Mouse (Mus musculus) heart, adult 2 months (tissue): Measurements from ENCODE around the gene Tgm5. TPM values are rescaled to one million over a fixed set of nuclear protein-coding genes. Genes with fewer than 3 reads are reported as not detected.
"Not testable (repeated sequence)": the region's sequence is repeated elsewhere in the genome, so short reads cannot be mapped to it uniquely, and the experiment has no call there.

ENCODE experiments used
- DNase-seq, 2 experiments: peaks; one replicate each; pipeline ENCODE4 v3.0.0; 2021
- H3K27ac ChIP-seq: fragments of 200-600 bp; 2 replicates; pipeline ENCODE4 v1.8.1; 2022
- H3K27me3 ChIP-seq: fragments of 200-500 bp; 2 replicates; pipeline ENCODE4 v1.6.1; 2012; ENCODE audit warnings: mild to moderate bottlenecking, low read length, inconsistent platforms, mixed read lengths; ENCODE audit not compliant: control insufficient read depth, insufficient read depth
- H3K36me3 ChIP-seq: fragments of 200-500 bp; 2 replicates; pipeline ENCODE4 v1.6.1; 2012; ENCODE audit warnings: low read length, inconsistent platforms; ENCODE audit not compliant: control insufficient read depth, insufficient read depth
- H3K4me1 ChIP-seq: fragments of 200-500 bp; 2 replicates; pipeline ENCODE4 v1.6.1; 2011; ENCODE audit warnings: low read length; ENCODE audit not compliant: control insufficient read depth, insufficient read depth
- H3K4me3 ChIP-seq: fragments of 200-600 bp; 2 replicates; pipeline ENCODE4 v1.8.1; 2022
- H3K79me2 ChIP-seq: fragments of 200-500 bp; replicated peaks from 2 replicates; pipeline ENCODE4 v1.6.1; 2012; ENCODE audit warnings: mild to moderate bottlenecking, inconsistent platforms, low read length, moderate library complexity, mixed read lengths; ENCODE audit not compliant: control insufficient read depth, insufficient read depth
- H3K9ac ChIP-seq: fragments of 200-500 bp; 2 replicates; pipeline ENCODE4 v1.6.1; 2012; ENCODE audit warnings: low read depth, mild to moderate bottlenecking, control low read depth, inconsistent platforms, low read length, mixed read lengths
- CTCF ChIP-seq: fragments of 200-600 bp; IDR thresholded peaks from 2 replicates; pipeline ENCODE4 v1.8.1; 2022; ENCODE audit warnings: antibody characterized with exemption, mild to moderate bottlenecking, moderate library complexity
- EP300 ChIP-seq: fragments of 200-500 bp; IDR thresholded peaks from 2 replicates; pipeline ENCODE4 v1.6.1; 2011; ENCODE audit warnings: low read depth, low read length, control low read depth; ENCODE audit not compliant: insufficient read depth
- POLR2A ChIP-seq: fragments of 200-500 bp; IDR thresholded peaks from 2 replicates; pipeline ENCODE4 v1.6.1; 2011; ENCODE audit warnings: mild to moderate bottlenecking, low read depth, low read length, control low read depth; ENCODE audit not compliant: insufficient read depth
- WGBS: fragments of 180-500 bp; shearing (Covaris S2); methylation state at CpG from one replicate; pipeline ENCODE4 v1.1.7; 2018; 5-methylcytosine and 5-hydroxymethylcytosine counted together
- intact Hi-C: fragments of 180-260 bp; cut with DNase I; formaldehyde crosslinking; loops from one replicate; pipeline ENCODE4 v1.15.1; 2025
- polyA plus RNA-seq: library from polyadenylated mRNA; depleted of rRNA; stranded (reverse); fragments of >200 nt; gene quantifications from 2 replicates; pipeline ENCODE4 v1.2.3, GENCODE M21; 2012; rRNA removed
- total RNA-seq, 2 experiments: library from RNA; stranded (reverse); gene quantifications; 2 replicates each; pipeline ENCODE4 v1.2.3; 2021

Tgm5 gene
- total and polyA plus RNA-seq, 3 experiments: 0.04 TPM; not detected in 2

DNA sequence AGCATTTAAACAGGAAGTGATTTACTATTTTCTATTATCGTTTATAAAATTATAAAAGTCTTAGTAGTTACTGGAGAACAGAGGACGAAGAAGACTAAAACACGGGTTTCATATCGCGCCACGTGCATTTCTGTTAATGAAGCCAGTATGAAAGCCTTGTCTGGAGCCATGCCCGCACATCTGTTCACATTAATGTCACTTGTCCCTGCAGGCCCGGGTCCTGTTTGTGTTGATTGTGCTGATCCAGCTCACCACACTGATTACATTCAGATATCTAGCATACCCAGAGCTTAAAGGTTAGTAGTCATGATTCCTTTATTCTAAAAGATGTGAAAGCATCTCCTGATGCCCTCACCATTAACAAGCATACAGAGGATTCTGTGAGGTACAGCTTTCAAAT, 86.8 kb downstream of the Tgm5 start:
- H3K27me3 ChIP-seq: no peaks in the 10 kb centered on the region
- H3K9ac ChIP-seq: no peak overlapping the region
- H3K4me1 ChIP-seq: no peaks in the 10 kb centered on the region
- 77% methylated on average over 8 of the region's 8 CpGs for WGBS
- H3K36me3 ChIP-seq: no peaks in the 10 kb centered on the region; the same call in 1 of the 2 replicates
- no peak for TF ChIP-seq CTCF
- TF ChIP-seq EP300: no peak
- no peak for TF ChIP-seq POLR2A
- no peak overlapping the region for H3K4me3 ChIP-seq
- H3K79me2 ChIP-seq: no peaks in the 10 kb centered on the region
- intact Hi-C loops: no loop called here
- no peak overlapping the region for H3K27ac ChIP-seq
- no peak for DNase-seq

DNA sequence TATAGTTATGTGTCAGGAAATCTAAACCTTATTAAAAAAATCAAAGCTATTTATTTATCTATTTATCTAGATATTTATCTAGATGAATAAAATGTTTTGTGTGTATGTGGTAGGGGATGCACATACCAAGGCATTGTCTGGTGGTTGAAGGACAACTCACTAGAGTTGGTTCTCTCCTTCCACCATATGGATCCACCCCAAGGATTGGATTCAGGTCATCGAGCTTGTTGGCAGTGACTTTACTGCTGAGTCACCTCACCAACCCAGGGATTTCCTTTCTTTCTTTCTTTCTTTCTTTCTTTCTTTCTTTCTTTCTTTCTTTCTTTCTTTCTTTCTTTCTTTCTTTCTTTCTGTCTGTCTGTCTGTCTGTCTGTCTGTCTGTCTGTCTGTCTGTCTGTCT, 89.0 kb downstream of the Tgm5 start:
- H3K9ac ChIP-seq, H3K36me3 ChIP-seq, intact Hi-C loops, H3K27me3 ChIP-seq, H3K4me1 ChIP-seq, H3K27ac ChIP-seq, DNase-seq, H3K79me2 ChIP-seq, H3K4me3 ChIP-seq: not testable (repeated sequence)
- 61% methylated on average over 1 of the region's 1 CpGs for WGBS

Other genes starting within 250 kb of the Tgm5 start
- gene Cdan1, start 235.7 kb downstream of the Tgm5 start, total RNA-seq: 10 to 100 TPM in 1 of 2 experiments, 1 to 10 TPM in 1; 9.8 to 12.8 TPM
- gene Cdan1, start 235.7 kb downstream of the Tgm5 start, polyA plus RNA-seq: 14.0 and 15.0 TPM in 2 replicates
- 10 to 100 TPM; 12.6 to 13.3 TPM for gene Ttbk2, start 235.2 kb downstream of the Tgm5 start, total RNA-seq
- gene Ttbk2, start 235.2 kb downstream of the Tgm5 start, polyA plus RNA-seq: 2.0 and 3.4 TPM in 2 replicates
- gene Ubr1, start 115.1 kb downstream of the Tgm5 start, total RNA-seq: 10 to 100 TPM; 20.2 to 20.3 TPM
- gene Ubr1, start 115.1 kb downstream of the Tgm5 start, polyA plus RNA-seq: 18.1 and 28.8 TPM in 2 replicates
- gene Tmem62, start 108.8 kb downstream of the Tgm5 start, total RNA-seq: 1 to 10 TPM; 3.1 to 3.6 TPM
- gene Tmem62, start 108.8 kb downstream of the Tgm5 start, polyA plus RNA-seq: 5.1 and 8.2 TPM in 2 replicates
- gene Ccndbp1, start 77.4 kb downstream of the Tgm5 start, total RNA-seq: 10 to 100 TPM; 27.8 to 44.4 TPM
- 29.7 and 37.6 TPM in 2 replicates for gene Ccndbp1, start 77.4 kb downstream of the Tgm5 start, polyA plus RNA-seq
- under 1 TPM in 1 of 2 experiments, not detected in 1; 0.09 TPM for gene Epb42, start 48.8 kb downstream of the Tgm5 start, total RNA-seq
- 0.12 and 0.41 TPM in 2 replicates for gene Epb42, start 48.8 kb downstream of the Tgm5 start, polyA plus RNA-seq
- gene Tgm7, start 24.0 kb upstream of the Tgm5 start, total RNA-seq: not detected
- 0.04 TPM in 1 of 2 replicates, not detected in the other for gene Tgm7, start 24.0 kb upstream of the Tgm5 start, polyA plus RNA-seq
- gene Adal, start 54.6 kb upstream of the Tgm5 start, total RNA-seq: 1 to 10 TPM; 8.6 to 9.1 TPM
- gene Adal, start 54.6 kb upstream of the Tgm5 start, polyA plus RNA-seq: 4.6 and 11.1 TPM in 2 replicates
- 10 to 100 TPM; 10.8 to 11.5 TPM for gene Lcmt2, start 54.8 kb upstream of the Tgm5 start, total RNA-seq
- 6.2 and 9.9 TPM in 2 replicates for gene Lcmt2, start 54.8 kb upstream of the Tgm5 start, polyA plus RNA-seq
- gene Tubgcp4, start 84.8 kb upstream of the Tgm5 start, total RNA-seq: 10 to 100 TPM; 13.7 to 14.3 TPM
- 18.5 and 22.8 TPM in 2 replicates for gene Tubgcp4, start 84.8 kb upstream of the Tgm5 start, polyA plus RNA-seq
- gene Zscan29, start 85.3 kb upstream of the Tgm5 start, total RNA-seq: 1 to 10 TPM; 5.2 to 6.4 TPM
- gene Zscan29, start 85.3 kb upstream of the Tgm5 start, polyA plus RNA-seq: 2.0 and 2.3 TPM in 2 replicates
- 10 to 100 TPM; 28.3 to 29.4 TPM for gene Trp53bp1, start 185.6 kb upstream of the Tgm5 start, total RNA-seq
- gene Trp53bp1, start 185.6 kb upstream of the Tgm5 start, polyA plus RNA-seq: 13.0 and 25.6 TPM in 2 replicates
- gene Map1a, start 203.8 kb upstream of the Tgm5 start, total RNA-seq: 1 to 10 TPM; 4.4 to 5.8 TPM
- gene Map1a, start 203.8 kb upstream of the Tgm5 start, polyA plus RNA-seq: 3.1 and 4.3 TPM in 2 replicates